Mouse (Mus musculus) ES-CJ7 (cell line): ENCODE measurements at regions not wholly inside any gene's neighbourhood (a gene's known extent, or its start where the extent isn't known, plus 50 kb on each side); places are given as distances from the start of the nearest gene placed in this dataset.
"Not testable (repeated sequence)": the region's sequence is repeated elsewhere in the genome, so short reads cannot be mapped to it uniquely, and the experiment has no call there.

ENCODE experiments used
- DNase-seq: peaks from one replicate; pipeline ENCODE4 v3.0.0; 2011; ENCODE audit warnings: low read depth, low spot score

DNA sequence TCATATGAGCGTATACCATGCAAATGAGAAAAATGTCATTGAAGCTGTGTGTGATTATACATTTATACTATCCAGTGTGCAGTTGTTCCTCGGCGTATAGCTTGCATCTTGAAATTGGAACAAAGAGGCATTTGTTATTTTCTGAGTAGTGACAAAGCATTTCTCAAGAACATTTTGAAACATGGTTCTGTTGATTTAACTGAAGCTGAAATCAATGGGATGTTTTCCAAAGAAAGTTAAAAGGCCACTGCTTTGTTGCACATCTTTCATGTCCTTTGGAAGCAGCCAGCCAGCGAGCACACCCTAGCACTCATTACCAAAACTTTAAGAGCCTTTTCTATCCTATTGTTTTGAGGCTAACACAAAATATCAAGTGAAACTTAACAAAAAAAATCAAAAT is 594.1 kb upstream of the Klhl29 start:
- no peak for DNase-seq

GRCm38 (mm10) chr12:5956141-5956540 is 580.7 kb upstream of the Klhl29 start:
- DNase-seq, result no peak

- no peak for DNase-seq
Observed at GRCm38 (mm10) chr12:5955564-5955963, 580.1 kb upstream of the Klhl29 start.

- no peak for DNase-seq
Observed at GRCm38 (mm10) chr12:5943346-5943925, 568.0 kb upstream of the Klhl29 start.

- no peak for DNase-seq
Observed at GRCm38 (mm10) chr12:5921262-5921661, 545.8 kb upstream of the Klhl29 start.

DNA sequence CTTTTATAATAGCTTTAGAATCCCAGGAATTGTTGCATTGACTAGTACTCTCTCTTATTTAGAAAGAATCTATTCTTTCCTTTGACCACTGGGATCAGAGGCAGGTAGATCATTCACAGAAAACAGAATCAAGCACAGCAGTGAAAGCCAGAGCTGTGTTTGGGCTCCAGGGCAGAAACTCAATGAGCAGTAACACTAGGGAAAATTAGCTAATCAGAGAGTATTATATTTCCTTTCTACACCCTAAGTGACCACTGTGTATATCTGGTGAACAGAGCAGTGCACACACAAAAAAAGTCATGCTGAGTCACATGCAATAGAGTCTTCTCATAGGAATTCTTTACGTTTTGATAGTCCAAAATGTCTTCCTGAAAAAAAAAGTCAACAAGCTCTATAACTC is 542.5 kb upstream of the Klhl29 start:
- no peak for DNase-seq

- no peak for DNase-seq
Observed at GRCm38 (mm10) chr12:5906251-5906650, 530.8 kb upstream of the Klhl29 start.

- not testable (repeated sequence) for DNase-seq
Observed at GRCm38 (mm10) chr12:5891786-5892185, 516.3 kb upstream of the Klhl29 start.

DNA sequence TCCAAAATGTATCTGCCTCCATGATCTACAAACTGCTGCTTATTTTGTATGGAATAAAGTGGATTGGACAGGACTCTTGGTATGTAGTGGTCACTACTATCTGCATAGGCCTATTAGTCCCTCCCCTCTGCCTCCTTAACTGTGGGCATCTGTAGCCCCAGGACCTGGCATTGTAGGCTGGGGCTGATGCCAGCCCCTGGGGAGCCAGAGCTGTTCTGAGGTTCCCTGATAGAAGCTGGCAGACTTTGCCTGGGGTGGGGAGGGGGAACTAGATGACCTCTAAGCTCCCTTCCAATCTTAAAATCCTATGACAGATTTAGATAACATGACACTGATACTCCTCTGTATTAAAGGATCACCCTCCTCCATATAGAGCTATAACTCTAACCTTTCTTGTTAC is 491.2 kb upstream of the Klhl29 start:
- no peak for DNase-seq

GRCm38 (mm10) chr12:5859795-5860194 is 484.3 kb upstream of the Klhl29 start:
- DNase-seq, result no peak

DNA sequence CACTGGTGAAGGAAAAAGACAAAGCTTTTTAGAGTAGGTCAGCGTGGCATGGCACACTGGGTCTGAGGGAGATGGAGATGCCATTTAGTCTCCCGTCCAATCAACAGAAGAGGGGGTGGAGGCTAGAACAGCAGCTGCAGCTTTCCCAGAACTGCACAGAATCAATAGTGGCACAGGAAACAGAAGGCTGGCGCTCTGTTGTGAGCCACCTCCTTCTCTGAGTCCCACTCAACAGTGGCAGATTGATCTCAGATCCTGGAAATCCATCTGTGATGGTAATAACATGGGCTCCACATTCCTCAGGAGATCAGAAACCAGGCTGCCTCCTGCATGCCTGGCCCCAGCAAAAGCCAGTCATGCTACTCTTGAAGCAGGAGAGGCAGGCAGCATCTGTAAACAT is 480.9 kb upstream of the Klhl29 start:
- DNase-seq, result no peak

DNA sequence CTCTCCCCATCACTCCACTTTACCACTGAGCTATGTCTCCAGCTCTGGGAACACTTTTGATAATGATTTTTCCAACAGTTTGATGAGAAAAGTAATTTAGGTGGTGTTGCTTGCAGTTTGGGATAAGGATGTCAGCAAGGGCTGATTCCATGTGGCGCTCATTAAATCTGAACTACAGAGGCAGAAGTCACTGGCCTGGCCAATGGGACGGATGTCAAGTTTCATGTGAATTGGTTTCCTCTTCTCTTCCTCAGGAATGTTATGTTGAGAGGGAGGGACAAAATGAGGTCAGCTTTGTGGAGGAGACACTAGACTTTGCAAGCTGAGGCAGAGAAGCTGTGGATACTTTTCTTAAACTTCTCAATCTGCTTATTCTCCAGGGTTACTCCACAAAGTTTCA is 434.9 kb upstream of the Klhl29 start:
- no peak for DNase-seq

- no peak for DNase-seq
Observed at GRCm38 (mm10) chr12:5810009-5810408, 434.5 kb upstream of the Klhl29 start.

DNA sequence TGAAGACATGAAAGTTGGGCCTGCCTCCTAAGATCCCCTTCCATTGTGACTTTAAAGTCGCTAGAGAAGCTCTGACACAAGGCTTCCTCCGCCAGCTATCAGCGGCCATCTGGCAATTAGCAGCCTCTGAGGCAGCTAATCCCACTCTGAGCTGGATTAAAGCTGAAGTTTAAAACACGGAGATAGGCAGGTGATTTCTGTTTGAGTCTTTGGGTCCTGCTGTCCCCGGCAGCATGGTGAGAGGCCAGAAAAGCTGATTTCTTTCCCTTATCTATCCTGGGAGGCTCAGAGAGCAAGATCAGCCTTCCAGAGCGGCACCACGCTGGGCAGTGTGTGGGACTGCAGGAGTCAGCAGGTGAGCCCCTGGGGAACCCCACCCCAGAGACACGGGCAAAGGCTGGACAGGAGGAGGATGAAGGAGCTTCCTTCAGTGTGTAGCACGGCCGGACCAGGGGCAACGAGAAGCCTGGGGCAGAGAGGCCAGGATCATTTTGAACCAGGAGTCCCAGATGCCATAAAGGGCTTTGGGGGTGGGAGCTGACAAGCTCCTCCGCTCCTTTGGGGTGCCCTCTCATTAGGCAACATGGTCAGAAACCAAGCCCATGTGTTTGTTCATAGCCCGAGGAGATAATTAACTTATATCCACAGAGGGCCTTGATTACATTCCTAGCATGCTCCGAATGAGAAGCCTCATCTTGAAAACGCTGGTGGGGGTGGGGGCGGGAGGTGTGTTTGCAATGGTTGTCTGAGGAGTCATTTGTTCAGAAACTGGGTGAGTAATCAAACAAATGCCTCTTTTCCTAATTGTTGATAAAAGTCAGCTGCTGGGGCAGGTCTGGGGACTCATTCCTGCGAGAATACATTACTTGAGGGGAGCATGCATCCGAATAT is 432.8 kb upstream of the Klhl29 start:
- no peak for DNase-seq

GRCm38 (mm10) chr12:5805731-5806130 is 430.2 kb upstream of the Klhl29 start:
- DNase-seq, result no peak

GRCm38 (mm10) chr12:5793051-5793450 is 417.6 kb upstream of the Klhl29 start:
- no peak for DNase-seq

GRCm38 (mm10) chr12:5787074-5787813 is 411.8 kb upstream of the Klhl29 start:
- no peak for DNase-seq

DNA sequence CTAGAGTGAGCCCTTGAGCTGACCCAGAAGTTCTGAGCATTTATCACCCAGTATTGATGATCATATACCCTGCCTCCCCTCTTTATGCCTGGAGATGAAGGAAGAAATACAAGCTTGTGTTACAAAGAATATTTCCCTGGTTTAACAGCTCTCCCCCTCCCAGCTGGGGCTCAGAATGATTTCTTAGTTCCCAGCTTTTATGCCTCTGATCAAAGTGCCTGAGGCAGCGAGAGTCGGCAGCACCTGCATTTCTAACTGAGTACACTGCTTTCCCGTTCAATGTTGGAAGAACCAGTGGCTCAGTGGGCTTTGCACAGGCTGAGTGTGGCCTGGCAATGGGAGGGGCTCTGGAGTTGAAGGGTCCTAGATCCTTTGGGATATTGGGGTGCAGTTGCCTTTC is 405.8 kb upstream of the Klhl29 start:
- DNase-seq, result no peak

- no peak for DNase-seq
Observed at GRCm38 (mm10) chr12:5777556-5777955, 402.1 kb upstream of the Klhl29 start.

- DNase-seq, result no peak
Observed at GRCm38 (mm10) chr12:5771399-5771978, 396.0 kb upstream of the Klhl29 start.

DNA sequence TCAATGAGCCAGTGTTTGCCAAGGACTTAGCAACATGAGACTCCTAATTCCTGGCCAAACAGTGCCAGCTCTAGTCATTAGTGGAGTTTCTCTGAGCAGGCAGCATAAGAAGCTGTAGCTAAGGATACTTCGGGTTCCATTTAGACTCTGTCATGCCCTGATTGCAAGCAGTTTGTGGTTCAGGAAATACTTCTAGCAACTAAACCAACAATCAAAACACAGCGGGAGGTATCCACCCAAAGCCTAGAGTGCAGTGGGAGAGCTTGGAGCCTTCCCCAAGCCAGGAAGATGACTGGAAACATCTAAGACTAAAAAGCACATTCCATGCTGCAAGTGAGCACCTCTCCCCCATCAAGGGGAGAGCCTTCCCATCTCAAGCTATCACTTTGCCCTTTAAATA is 395.0 kb upstream of the Klhl29 start:
- no peak for DNase-seq
